Mouse (Mus musculus): ENCODE measurements around the gene Sec1.

The Sec1 gene

GRCm38 (mm10) chr7:45639561-45640027, 54.6 kb downstream of the Sec1 start, which contains the start of gene Mamstr:
TSS of gene Mamstr (plus strand) at chr7:45639977.
- DNase-seq: no peak

DNA sequence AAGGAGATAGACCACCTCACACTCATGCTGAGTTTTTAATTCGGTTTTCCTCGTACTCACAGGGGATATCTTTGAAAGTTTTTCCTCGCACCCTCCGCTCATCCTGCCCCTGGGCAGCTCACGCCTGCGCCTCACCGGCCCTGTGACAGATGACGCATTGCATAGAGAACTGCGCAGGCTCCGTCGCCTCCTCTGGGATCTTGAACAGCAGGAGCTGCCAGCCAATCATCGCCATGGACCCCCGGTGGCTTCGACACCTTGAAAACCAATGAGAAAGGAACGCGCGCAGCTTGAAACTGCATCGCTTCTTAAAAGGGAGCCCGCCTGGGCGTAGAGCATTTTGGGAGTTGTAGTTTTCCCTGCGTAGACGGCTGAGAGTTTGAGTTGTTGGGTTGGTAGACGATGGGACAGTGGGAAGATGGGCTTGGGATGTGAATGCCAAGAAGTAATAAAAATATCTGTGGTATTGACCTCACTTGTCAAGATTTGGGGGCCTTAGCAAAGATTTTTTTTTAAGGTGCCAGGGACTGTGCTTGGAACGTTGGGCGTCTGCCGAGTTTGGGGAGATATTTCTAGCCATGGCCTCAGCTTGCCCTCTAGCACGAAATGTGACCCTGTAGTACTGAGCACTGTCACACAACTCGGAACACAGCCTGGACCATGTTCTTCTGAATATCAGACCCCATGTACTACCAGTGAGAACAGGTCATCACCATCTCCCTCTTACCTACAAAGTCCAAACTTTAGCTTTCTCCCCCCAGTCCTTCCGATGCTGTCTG, 55.4 kb downstream of the Sec1 start:
- DNase-seq: peak; percentile 92

GRCm38 (mm10) chr7:45637710-45638109, 56.5 kb downstream of the Sec1 start:
- no peak for DNase-seq

- DNase-seq: no peak
Observed at GRCm38 (mm10) chr7:45635711-45636688, 58.2 kb downstream of the Sec1 start.

GRCm38 (mm10) chr7:45634946-45635681, 59.1 kb downstream of the Sec1 start:
- peak in 1 of 2 experiments; percentile 53 for DNase-seq

DNA sequence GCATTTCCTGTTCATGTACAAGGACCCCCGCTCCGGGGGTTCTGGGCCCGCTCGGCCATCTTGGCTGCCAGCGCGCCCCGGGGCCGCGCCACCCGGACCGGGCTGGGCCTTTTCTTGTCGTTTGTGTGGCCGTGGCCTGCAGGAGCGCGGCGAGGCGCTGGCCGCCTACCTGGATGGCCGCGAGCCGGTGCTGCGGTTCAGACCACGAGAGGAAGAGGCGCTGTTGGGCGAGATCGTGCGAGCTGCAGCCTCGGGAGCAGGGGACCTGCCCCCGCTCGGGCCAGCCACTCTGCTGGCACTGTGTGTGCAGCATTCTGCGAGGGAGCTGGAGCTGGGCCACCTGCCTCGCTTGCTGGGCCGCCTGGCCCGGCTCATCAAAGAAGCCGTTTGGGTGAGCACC, 61.7 kb downstream of the Sec1 start:
- no peak for DNase-seq

DNA sequence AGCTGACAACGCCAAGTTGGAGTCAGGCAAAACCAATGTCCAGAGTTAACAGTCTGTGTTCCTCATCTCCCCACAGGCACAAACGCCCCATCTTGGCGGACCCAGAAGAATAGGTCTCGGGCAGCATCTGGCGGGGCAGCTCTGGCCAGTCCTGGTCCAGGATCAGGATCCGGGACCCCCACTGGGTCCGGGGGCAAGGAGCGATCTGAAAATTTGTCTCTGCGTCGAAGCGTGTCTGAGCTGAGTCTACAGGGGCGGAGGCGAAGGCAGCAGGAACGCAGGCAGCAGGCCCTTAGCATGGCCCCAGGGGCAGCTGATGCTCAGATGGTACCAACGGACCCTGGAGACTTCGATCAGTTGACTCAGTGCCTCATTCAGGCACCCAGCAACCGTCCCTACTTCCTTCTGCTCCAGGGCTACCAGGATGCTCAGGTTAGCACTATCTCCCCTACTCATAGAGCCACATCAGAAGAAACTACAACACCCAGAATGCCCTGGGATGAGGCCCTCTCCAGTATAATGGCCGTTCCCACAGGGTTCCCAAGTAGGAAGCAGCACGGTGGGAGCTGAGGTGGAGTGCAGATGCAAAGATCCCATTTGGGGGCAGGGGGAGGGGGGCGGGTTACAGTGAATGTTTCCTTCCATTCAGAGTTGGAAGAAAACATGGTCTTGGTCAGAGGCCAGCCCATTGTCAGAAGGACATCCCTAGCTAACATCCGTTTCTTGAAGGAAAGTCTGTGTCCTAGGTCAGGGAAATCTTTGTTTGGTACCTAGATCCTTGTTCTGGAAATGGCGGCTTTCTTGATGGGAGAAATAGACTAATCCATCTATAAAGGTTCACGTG, 63.9 kb downstream of the Sec1 start:
- no peak for DNase-seq

DNA sequence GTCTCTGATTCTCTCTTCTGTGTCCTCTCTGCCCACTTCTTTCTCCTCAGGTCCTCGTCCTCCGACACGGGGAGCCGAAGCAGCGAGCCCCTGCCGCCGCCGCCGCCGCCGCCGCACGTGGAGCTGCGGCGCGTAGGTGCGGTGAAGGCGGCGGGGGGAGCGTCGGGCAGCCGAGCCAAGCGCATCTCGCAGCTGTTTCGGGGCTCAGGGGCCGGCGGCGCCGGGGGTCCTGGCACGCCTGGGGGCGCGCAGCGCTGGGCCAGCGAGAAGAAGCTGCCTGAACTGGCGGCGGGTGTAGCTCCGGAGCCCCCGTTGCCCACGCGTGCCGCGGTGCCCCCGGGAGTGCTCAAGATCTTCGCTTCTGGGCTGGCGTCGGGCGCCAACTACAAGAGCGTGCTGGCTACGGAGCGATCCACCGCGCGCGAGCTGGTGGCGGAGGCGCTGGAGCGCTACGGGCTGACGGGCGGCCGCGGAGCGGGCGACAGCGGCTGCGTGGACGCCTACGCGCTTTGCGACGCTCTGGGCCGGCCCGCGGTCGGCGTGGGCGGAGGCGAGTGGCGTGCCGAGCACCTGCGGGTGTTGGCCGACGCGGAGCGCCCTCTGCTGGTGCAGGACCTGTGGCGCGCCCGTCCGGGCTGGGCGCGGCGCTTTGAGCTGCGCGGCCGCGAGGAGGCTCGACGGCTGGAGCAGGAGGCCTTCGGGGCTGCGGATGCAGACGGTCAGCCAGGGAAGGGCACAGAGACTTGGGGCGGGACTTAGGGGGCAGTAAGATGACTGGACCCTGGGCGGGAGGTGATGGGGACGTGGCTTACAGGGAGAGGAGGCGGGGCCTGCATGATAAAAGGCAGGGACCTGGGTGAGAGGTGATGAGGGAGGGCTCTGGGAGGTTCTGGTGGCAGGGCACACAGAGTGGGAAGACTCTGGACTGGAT, 65.6 kb downstream of the Sec1 start:
- peak; percentile 78 to 89 for DNase-seq
